9 mouse cellular contexts compared by ENCODE assay signal in genomic region chr19:41484361-41484760, GRCm38 (mm10). TPM values are rescaled to one million over a fixed set of nuclear protein-coding genes. Genes with fewer than 3 reads are reported as not detected.
DNase-seq lines count a peak whose midpoint lies in the region; ATAC-seq and TF ChIP-seq lines count a peak whose summit lies in the region.
"Had no signal": no experiment of that assay in that cellular context is flagged by ENCODE, and none has a peak within 500 bp of the region (broad histone marks: within the 10 kb centered on the region; RNA-seq: fewer than 3 reads in every experiment).

No protein-coding gene starts in this region.

- no peak for DNase-seq in heart, embryonic 10.5 days (ENCODE audit: low spot score)
- DNase-seq in heart, postnatal 4 days, result no peak
- no peak for DNase-seq in G1E (ENCODE audit: low spot score)
- no peak for DNase-seq in hindbrain, embryonic 10.5 days (ENCODE audit: low spot score)
- no peak for DNase-seq in natural killer cell, adult 2 months (ENCODE audit: low spot score in 2 of 2)
- no peak for DNase-seq in cerebellum, postnatal 25 days
- DNase-seq: cerebellum, adult 9-11 months had no signal

- no peaks in the 10 kb centered on the region for H3K9me3 ChIP-seq in heart, embryonic 10.5 days
- no peaks in the 10 kb centered on the region for H3K9me3 ChIP-seq in G1E (replicated peaks)
- no peaks in the 10 kb centered on the region for H3K9me3 ChIP-seq in hindbrain, embryonic 10.5 days

- no peak for TF ChIP-seq CTCF in G1E (IDR thresholded peaks at IDR 0.05; ENCODE audit: low read depth, low read length)

- ATAC-seq in G1E (ENCODE audit: extremely low read depth, insufficient number of reproducible peaks, low FRiP score, poor library complexity, severe bottlenecking), result no peak
- no peak for ATAC-seq in granulocyte monocyte progenitor cell, adult 5-6 weeks (replicated peaks; ENCODE audit: poor library complexity, severe bottlenecking)

- no peaks in the 10 kb centered on the region for H3K27me3 ChIP-seq in heart, embryonic 10.5 days (ENCODE audit: insufficient read depth, poor library complexity, severe bottlenecking)
- peaks cover 5% of the 10 kb centered on the region for H3K27me3 ChIP-seq in G1E (ENCODE audit: insufficient read depth, low read length)
- peaks cover 4% of the 10 kb centered on the region; the same call in 1 of the 2 replicates for H3K27me3 ChIP-seq in hindbrain, embryonic 10.5 days (ENCODE audit: insufficient read depth, poor library complexity, severe bottlenecking)

- peaks cover 61% of the 10 kb centered on the region for H3K79me2 ChIP-seq in macrophage (ENCODE audit: inconsistent target)

- peak overlapping the region; percentile 97 for H3K4me3 ChIP-seq in heart, embryonic 10.5 days
- peak overlapping the region; percentile 49; the same call in 1 of the 2 replicates for H3K4me3 ChIP-seq in G1E (ENCODE audit: low read depth, low read length)
- H3K4me3 ChIP-seq in hindbrain, embryonic 10.5 days, result peak overlapping the region; percentile 96
- H3K4me3 ChIP-seq in macrophage (ENCODE audit: inconsistent target), result peak overlapping the region; percentile 84

- H3K27ac ChIP-seq in heart, embryonic 10.5 days, result no peak overlapping the region
- peak overlapping the region; percentile 99; the same call in 1 of the 2 replicates for H3K27ac ChIP-seq in hindbrain, embryonic 10.5 days
- no peak overlapping the region for H3K27ac ChIP-seq in macrophage

- 38% methylated on average over 5 of the region's 5 CpGs for WGBS in heart, embryonic 10.5 days
- 22% methylated on average over 5 of the region's 5 CpGs for WGBS in hindbrain, embryonic 10.5 days
- 50% methylated on average over 5 of the region's 5 CpGs for WGBS in macrophage (ENCODE audit: missing documents)

- H3K36me3 ChIP-seq in heart, embryonic 10.5 days, result no peaks in the 10 kb centered on the region
- H3K36me3 ChIP-seq in G1E (replicated peaks), result peaks cover 20% of the 10 kb centered on the region
- H3K36me3 ChIP-seq in hindbrain, embryonic 10.5 days, result no peaks in the 10 kb centered on the region
- H3K36me3 ChIP-seq in macrophage (ENCODE audit: inconsistent target), result no peaks in the 10 kb centered on the region; the same call in 1 of the 2 replicates

- 0 out of 2 replicates have a peak, but pooled peaks cover 5% of the 10 kb centered on the region for H3K4me1 ChIP-seq in heart, embryonic 10.5 days
- H3K4me1 ChIP-seq in G1E (ENCODE audit: insufficient read depth, low read depth, low read length), result peaks cover 35% of the 10 kb centered on the region
- peaks cover 30% of the 10 kb centered on the region for H3K4me1 ChIP-seq in hindbrain, embryonic 10.5 days (replicated peaks)

RNA-seq across cellular contexts. Expression of gene Lcor, which starts 1.9 kb away (rescaled TPM):
- polyA plus RNA-seq in heart, embryonic 10.5 days (2016; fragmentation: Nextera tagmentation; extraction: Ambion mirVana), result 12.4 and 12.5 TPM in 2 replicates
- total RNA-seq in heart, postnatal 4 days (2021), result 10 to 100 TPM; 13.9 to 16.7 TPM
- total RNA-seq in G1E (2014; fragmentation: Nextera tagmentation) (26.5 and 44.5 TPM in 2 replicates), G1E (2017) (14.0 and 16.0 TPM in 2 replicates)
- polyA plus RNA-seq in G1E (2012) (1.9 and 2.9 TPM in 2 replicates), macrophage (2018) (2.2 to 3.2 TPM (median 2.7 TPM) in 3 replicates)
- polyA plus RNA-seq in hindbrain, embryonic 10.5 days (2016; fragmentation: Nextera tagmentation; extraction: Ambion mirVana), result 16.5 and 21.1 TPM in 2 replicates
- 100 to 1,000 TPM in 1 of 26 experiments, 10 to 100 TPM in 25; 16.0 to 133 (median 71.5) TPM for total RNA-seq in macrophage (2018; cell fraction: chromatin; rRNA removed)
- total RNA-seq in macrophage (2018; cell fraction: cytosol; rRNA removed), result 10 to 100 TPM in 20 of 26 experiments, 1 to 10 TPM in 6; 7.9 to 16.2 (median 12.3) TPM
- 100 to 1,000 TPM in 1 of 26 experiments, 10 to 100 TPM in 25; 12.4 to 135 (median 47.8) TPM for total RNA-seq in macrophage (2018; cell fraction: nucleus; rRNA removed)
- 16.4 and 18.7 TPM in 2 replicates for total RNA-seq in granulocyte monocyte progenitor cell, adult 5-6 weeks (2014; fragmentation: Nextera tagmentation)
- total RNA-seq in granulocyte monocyte progenitor cell, adult 5-6 weeks (2017), result 10.5 and 12.9 TPM in 2 replicates
